Mouse (Mus musculus): ENCODE measurements around the gene Gm45902. TPM values are rescaled to one million over a fixed set of nuclear protein-coding genes. Genes with fewer than 3 reads are reported as not detected.

Gene Gm45902
- polyA plus RNA-seq (2014; fragmentation: Illumina TruSeq; extraction: RNeasy Lipid Tissue Mini Kit (QIAGEN cat#74804); ENCODE audit: low replicate concordance), result 1.8 TPM

DNA sequence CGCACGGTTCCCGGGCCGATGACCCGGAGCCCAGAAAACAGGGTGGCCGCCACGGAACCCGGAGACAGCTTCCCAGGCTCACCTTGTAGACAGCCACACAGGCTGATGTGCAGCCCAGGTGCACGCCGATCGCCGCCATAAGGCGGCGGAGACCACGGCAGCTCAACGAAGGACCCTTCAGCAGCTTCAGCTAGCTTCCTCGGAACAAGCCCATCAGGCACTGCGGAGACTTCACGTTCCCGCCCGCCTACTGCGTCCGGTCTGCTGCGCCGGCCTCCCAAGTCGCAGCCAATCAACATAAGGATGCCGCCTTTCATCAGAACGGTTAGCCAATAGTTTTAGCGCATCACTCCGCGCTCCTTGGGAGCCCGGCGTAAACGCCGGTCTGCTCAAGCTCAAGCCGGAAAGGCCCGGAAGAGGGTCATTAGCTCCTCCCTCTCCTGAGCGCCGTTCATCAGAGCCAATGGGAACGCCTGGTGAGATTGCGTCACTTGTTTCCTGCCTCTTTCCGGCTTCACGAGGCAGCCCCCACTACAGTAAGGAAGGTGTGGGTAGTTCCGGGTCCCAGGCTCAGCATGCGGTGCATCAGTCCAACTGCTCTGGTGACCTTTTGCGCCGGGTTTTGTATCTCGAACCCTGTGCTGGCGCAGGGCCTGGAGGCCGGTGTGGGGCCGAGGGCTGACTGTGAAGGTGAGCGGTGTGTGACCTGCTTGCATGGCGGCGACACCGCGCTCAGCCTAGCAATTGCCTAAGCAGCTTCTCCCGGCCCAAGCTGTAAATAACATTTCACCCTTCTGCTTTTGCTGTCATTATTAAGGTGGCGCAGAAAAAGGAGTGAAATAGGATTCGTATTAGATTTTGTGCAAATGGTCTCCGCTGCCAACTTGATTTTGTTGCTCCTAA lies at the start of gene Gm45902, which contains the start of the genes Hspa14 and Cdnf:
Gm45902 (minus strand) TSS at position 239 of the 903 bp plus-strand sequence.
Hspa14 (minus strand) TSS at position 263 of the 903 bp plus-strand sequence.
Cdnf (plus strand) TSS at position 479 of the 903 bp plus-strand sequence.

DNA sequence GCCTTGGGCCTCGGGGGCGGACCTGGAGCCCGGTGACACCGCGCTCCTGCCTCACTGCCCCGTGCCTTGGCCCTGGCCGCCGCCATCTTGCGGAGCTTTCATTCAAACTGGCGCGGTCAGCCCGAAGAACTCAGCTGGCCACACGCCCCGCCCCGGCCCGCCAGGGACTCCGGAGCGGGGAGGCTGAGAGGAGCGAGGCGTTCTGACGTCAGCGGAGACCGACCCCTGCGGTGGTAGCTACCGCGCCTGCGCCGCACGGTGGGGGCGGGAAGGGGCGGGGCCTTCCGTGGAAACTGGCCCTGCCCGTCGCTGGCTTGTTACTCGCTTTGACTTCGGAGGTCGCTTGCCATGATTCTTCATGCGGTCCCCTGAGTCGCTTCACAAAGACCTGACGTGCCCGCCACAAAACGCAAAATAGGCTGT lies 37.7 kb downstream of the Gm45902 start, which contains the start of gene Suv39h2:
Suv39h2 (minus strand) TSS at position 171 of the 423 bp plus-strand sequence.

Other genes starting within 250 kb of the Gm45902 start
- 24.8 TPM for gene Nmt2, start 228.6 kb downstream of the Gm45902 start, polyA plus RNA-seq (2014; fragmentation: Illumina TruSeq; extraction: RNeasy Lipid Tissue Mini Kit (QIAGEN cat#74804); ENCODE audit: low replicate concordance)
- 10.9 TPM for gene Rpp38, start 180.1 kb downstream of the Gm45902 start, polyA plus RNA-seq (2014; fragmentation: Illumina TruSeq; extraction: RNeasy Lipid Tissue Mini Kit (QIAGEN cat#74804); ENCODE audit: low replicate concordance)
- not detected for gene Acbd7, start 176.6 kb downstream of the Gm45902 start, polyA plus RNA-seq (2014; fragmentation: Illumina TruSeq; extraction: RNeasy Lipid Tissue Mini Kit (QIAGEN cat#74804); ENCODE audit: low replicate concordance)
- not detected for gene Olah, start 115.6 kb downstream of the Gm45902 start, polyA plus RNA-seq (2014; fragmentation: Illumina TruSeq; extraction: RNeasy Lipid Tissue Mini Kit (QIAGEN cat#74804); ENCODE audit: low replicate concordance)
- gene Meig1, start 90.1 kb downstream of the Gm45902 start, polyA plus RNA-seq (2014; fragmentation: Illumina TruSeq; extraction: RNeasy Lipid Tissue Mini Kit (QIAGEN cat#74804); ENCODE audit: low replicate concordance), result not detected
- gene Dclre1c, start 88.7 kb downstream of the Gm45902 start, polyA plus RNA-seq (2014; fragmentation: Illumina TruSeq; extraction: RNeasy Lipid Tissue Mini Kit (QIAGEN cat#74804); ENCODE audit: low replicate concordance), result 14.0 TPM
- gene Suv39h2, start 37.8 kb downstream of the Gm45902 start, polyA plus RNA-seq (2014; fragmentation: Illumina TruSeq; extraction: RNeasy Lipid Tissue Mini Kit (QIAGEN cat#74804); ENCODE audit: low replicate concordance), result 6.9 TPM
- gene Hspa14, start within 50 bp of the Gm45902 start, polyA plus RNA-seq (2014; fragmentation: Illumina TruSeq; extraction: RNeasy Lipid Tissue Mini Kit (QIAGEN cat#74804); ENCODE audit: low replicate concordance), result 47.7 TPM
- gene Cdnf, start 240 bp upstream of the Gm45902 start, polyA plus RNA-seq (2014; fragmentation: Illumina TruSeq; extraction: RNeasy Lipid Tissue Mini Kit (QIAGEN cat#74804); ENCODE audit: low replicate concordance), result 0.82 TPM
- 83.4 TPM for gene Fam107b, start 57.7 kb upstream of the Gm45902 start, polyA plus RNA-seq (2014; fragmentation: Illumina TruSeq; extraction: RNeasy Lipid Tissue Mini Kit (QIAGEN cat#74804); ENCODE audit: low replicate concordance)

All from small intestine, adult 10 weeks (tissue).